Mouse (Mus musculus) cortical plate, adult 2 months (tissue): ENCODE measurements at regions not wholly inside any gene's neighbourhood (a gene's known extent, or its start where the extent isn't known, plus 50 kb on each side); places are given as distances from the start of the nearest gene placed in this dataset.
"Not testable (repeated sequence)": the region's sequence is repeated elsewhere in the genome, so short reads cannot be mapped to it uniquely, and the experiment has no call there.

Source experiments
- H3K27ac ChIP-seq: fragments of 200-500 bp; 2 replicates; pipeline ENCODE4 v1.5.1; 2012; ENCODE audit warnings: low read length, control low read depth, inconsistent platforms; ENCODE audit not compliant: insufficient read depth
- H3K4me1 ChIP-seq: fragments of 200-500 bp; 2 replicates; pipeline ENCODE4 v1.6.1; 2011; ENCODE audit warnings: low read length; ENCODE audit not compliant: control insufficient read depth, insufficient read depth
- H3K4me3 ChIP-seq: fragments of 200-500 bp; 2 replicates; pipeline ENCODE4 v1.5.1; 2011; ENCODE audit warnings: mild to moderate bottlenecking, low read length, control low read depth; ENCODE audit not compliant: insufficient read depth
- CTCF ChIP-seq: fragments of 200-500 bp; IDR thresholded peaks from 2 replicates; pipeline ENCODE4 v1.5.1; 2011; ENCODE audit warnings: mild to moderate bottlenecking, control low read depth, low read length; ENCODE audit not compliant: insufficient read depth; ENCODE audit errors: extremely low read depth
- POLR2A ChIP-seq: fragments of 200-500 bp; IDR thresholded peaks from 2 replicates; pipeline ENCODE4 v1.6.1; 2011; ENCODE audit warnings: mild to moderate bottlenecking, low read length, control low read depth; ENCODE audit not compliant: insufficient read depth; ENCODE audit errors: extremely low read depth

DNA sequence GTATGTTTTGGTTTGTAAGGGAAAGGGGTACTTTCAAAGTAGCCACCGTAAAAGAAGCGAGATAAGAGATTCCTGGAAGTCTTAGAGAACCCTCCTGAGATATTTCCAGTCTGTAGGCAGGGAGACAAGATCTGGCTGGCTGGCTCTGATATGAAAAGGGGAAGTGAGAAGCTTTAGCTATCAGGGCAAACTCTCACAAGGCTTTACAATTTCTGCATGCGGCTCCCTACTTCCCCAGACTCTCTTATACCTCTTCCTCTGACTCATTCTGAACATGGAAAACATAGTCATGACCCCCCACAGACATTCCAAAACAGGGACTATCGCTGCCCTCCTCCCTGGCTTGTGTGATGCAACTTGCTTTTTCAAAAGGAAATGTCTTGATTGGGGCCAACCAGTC, 118.6 kb upstream of the Fam3c start:
- no peak for TF ChIP-seq CTCF
- TF ChIP-seq POLR2A, result no peak
- H3K27ac ChIP-seq, result no peak overlapping the region
- peaks cover 1% of the 10 kb centered on the region; the same call in 1 of the 2 replicates for H3K4me1 ChIP-seq
- no peak overlapping the region for H3K4me3 ChIP-seq

DNA sequence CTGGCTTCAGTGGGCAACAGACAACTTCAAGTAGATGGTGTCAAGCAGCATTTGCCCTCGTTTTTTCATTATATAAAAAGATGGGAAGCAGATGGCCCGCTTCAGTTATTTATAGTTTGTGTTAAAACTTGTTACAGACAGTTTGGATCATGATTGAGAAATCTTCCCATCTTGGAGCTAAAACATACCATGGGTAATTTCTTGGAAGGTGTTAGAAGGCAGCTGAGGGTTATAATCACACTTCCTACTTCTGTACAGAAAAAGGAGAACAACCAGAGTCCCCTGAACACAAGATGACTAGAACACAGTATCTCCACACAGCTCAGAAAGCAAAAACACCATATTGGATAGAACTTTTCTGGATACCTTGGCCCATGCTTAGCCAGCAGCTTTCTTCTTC, 118.0 kb upstream of the Fam3c start:
- Histone ChIP-seq H3K27ac (no peak overlapping the region), H3K4me3 (no peak overlapping the region), H3K4me1 (peaks cover 1% of the 10 kb centered on the region; the same call in 1 of the 2 replicates)
- TF ChIP-seq POLR2A (no peak), CTCF (no peak)

DNA sequence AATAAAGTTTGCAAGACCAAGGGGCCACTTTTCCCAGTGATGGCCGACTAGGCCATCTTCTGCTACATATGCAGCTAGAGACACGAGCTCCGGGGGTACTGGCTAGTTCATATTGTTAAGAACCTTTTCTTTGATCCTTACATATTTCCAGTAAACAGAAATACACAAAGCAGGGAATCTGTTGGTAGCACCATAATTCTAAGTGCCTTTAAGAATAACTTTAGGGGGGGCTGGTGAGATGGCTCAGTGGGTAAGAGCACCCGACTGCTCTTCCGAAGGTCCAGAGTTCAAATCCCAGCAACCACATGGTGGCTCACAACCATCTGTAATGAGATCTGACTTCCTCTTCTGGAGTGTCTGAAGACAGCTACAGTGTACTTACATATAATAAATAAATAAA, 116.4 kb upstream of the Fam3c start:
- not testable (repeated sequence) for H3K4me3 ChIP-seq, H3K27ac ChIP-seq, H3K4me1 ChIP-seq

- TF ChIP-seq POLR2A, result no peak
- no peak for TF ChIP-seq CTCF
- Histone ChIP-seq H3K4me3 (no peak overlapping the region), H3K27ac (no peak overlapping the region)
Observed at GRCm38 (mm10) chr6:22467334-22467993, 111.4 kb upstream of the Fam3c start.

DNA sequence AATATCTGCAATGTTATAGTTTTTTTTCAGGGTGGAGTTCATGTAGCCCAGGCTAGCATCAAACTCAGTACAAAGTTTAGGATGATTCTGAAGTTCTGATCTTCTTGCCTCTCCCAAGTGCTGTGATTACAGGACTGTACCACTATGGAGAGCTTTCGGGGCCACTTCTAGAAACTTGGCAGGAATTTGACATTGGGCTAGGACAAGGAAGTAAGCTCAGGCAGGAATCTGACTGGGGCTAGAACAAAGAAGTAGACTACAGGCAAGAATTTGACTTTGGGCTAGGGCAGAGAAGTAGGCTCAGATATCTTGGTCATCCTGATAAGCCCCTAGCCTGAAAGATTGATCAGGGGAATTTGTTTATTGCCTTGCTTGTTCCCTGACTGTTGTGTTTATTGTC, 109.9 kb upstream of the Fam3c start:
- Histone ChIP-seq H3K4me3 (no peak overlapping the region), H3K4me1 (no peaks in the 10 kb centered on the region), H3K27ac (no peak overlapping the region)
- TF ChIP-seq CTCF, result no peak
- TF ChIP-seq POLR2A, result no peak

More at GRCm38 (mm10) chr6:22467334-22467993, 111.4 kb upstream of the Fam3c start:
- H3K4me1 ChIP-seq, result no peaks in the 10 kb centered on the region

DNA sequence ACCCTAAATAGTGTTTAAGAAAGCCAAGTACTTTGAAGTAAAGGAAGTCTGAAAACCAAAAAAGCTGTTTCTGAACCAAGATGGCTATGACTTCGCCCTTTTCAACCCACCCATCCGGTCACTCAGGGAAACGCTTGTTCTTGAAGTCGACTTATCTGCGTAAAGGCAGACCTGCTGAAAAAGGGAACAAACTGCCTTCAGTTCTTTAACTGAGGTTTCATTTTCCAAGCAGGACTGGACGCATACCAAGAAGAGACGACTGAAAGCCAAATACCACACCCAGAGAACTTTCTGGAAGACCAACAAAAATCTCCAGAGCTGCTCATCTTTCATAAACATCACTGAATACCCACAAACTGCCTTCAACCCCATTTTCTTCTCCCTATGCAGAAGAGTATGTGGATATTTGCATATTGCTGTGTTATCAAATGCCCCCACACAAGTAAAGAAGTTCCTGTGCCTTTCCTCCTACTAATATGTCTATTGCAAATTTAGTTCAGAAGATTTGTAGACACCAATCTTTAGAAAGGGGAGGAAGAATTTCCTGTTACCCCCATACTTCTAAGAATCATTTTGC, 103.5 kb upstream of the Fam3c start:
- no peak overlapping the region for H3K27ac ChIP-seq
- no peak for TF ChIP-seq CTCF
- TF ChIP-seq POLR2A, result no peak
- no peak overlapping the region for H3K4me3 ChIP-seq
- no peaks in the 10 kb centered on the region for H3K4me1 ChIP-seq

- no peak for TF ChIP-seq CTCF
- TF ChIP-seq POLR2A, result no peak
- no peak overlapping the region for H3K4me3 ChIP-seq
- H3K27ac ChIP-seq, result no peak overlapping the region
- H3K4me1 ChIP-seq, result no peaks in the 10 kb centered on the region
Observed at GRCm38 (mm10) chr6:22452203-22452602, 96.2 kb upstream of the Fam3c start.

DNA sequence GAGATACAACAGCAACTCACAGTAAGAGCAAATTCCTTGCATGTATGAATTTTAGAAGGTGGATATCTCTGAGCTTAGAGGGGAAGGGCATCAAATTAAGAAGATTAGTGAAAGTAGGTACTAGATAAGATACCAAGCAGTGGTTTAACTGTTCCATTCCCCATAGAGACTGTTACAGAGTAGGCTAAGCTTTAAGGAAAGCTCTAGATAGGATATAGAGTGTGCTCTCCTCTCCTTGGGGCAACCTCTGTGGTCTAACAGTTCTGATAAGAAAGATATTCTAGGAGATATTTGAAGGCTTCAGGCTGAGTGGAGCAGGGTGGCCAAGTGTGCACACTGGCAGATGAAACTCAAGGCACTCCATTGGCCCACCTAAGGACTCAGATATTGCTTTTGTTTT, 94.5 kb upstream of the Fam3c start:
- Histone ChIP-seq H3K27ac (no peak overlapping the region), H3K4me3 (no peak overlapping the region), H3K4me1 (no peaks in the 10 kb centered on the region)
- TF ChIP-seq CTCF (no peak), POLR2A (no peak)

- no peaks in the 10 kb centered on the region for H3K4me1 ChIP-seq
- TF ChIP-seq POLR2A (no peak), CTCF (no peak)
- no peak overlapping the region for H3K27ac ChIP-seq
- H3K4me3 ChIP-seq, result no peak overlapping the region
Observed at GRCm38 (mm10) chr6:22448906-22449305, 92.9 kb upstream of the Fam3c start.

DNA sequence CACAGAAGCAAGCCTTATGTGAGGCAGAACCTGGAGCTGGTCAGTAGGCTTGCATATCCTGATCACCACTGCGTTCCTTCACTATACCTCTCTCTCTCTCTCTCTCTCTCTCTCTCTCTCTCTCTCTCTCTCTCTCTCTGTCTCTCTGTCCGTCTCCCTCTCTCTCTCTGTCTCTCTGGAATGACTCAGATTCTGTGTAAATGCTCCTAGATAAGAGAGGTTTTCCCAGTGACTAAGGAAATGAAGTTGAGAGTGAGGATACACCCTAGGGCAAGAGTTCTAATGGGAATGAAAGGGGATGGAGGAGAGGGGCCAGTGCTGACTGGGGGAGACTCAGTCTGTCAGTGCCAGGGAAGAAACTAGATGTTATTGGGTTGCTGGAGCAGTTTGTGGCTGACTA, 91.6 kb upstream of the Fam3c start:
- TF ChIP-seq POLR2A (no peak), CTCF (no peak)
- H3K4me3 ChIP-seq, result no peak overlapping the region
- H3K4me1 ChIP-seq, result no peaks in the 10 kb centered on the region; the same call in 1 of the 2 replicates
- no peak overlapping the region for H3K27ac ChIP-seq
